Mouse (Mus musculus): Measurements from ENCODE around the gene Gm21190.
"Not testable (repeated sequence)": the region's sequence is repeated elsewhere in the genome, so short reads cannot be mapped to it uniquely, and the experiment has no call there.

Gene Gm21190

GRCm38 (mm10) chr5:15488743-15489142, 40.3 kb downstream of the Gm21190 start:
- no peak for DNase-seq (ENCODE audit: low spot score)

GRCm38 (mm10) chr5:15484616-15485015, 44.4 kb downstream of the Gm21190 start:
- DNase-seq (ENCODE audit: low spot score): not testable (repeated sequence)

GRCm38 (mm10) chr5:15483576-15483975, 45.4 kb downstream of the Gm21190 start:
- DNase-seq (ENCODE audit: low spot score): not testable (repeated sequence)

- not testable (repeated sequence) for DNase-seq (ENCODE audit: low spot score)
Observed at GRCm38 (mm10) chr5:15482815-15483214, 46.2 kb downstream of the Gm21190 start.

GRCm38 (mm10) chr5:15476423-15476822, 52.6 kb downstream of the Gm21190 start, which contains the start of gene Gm21149:
Gm21149 (minus strand) TSS chr5:15476523.
- DNase-seq (ENCODE audit: low spot score): not testable (repeated sequence)
